Mouse (Mus musculus) ES-Bruce4 (cell line): Measurements from ENCODE around the gene Tsga10.

ENCODE experiments used
- CTCF ChIP-seq: IDR thresholded peaks from one replicate; pipeline ENCODE4 v1.8.1; 2011; ENCODE audit warnings: low read depth, low read length
- EP300 ChIP-seq: IDR thresholded peaks from 2 replicates; pipeline ENCODE4 v1.6.1; 2011; ENCODE audit warnings: low read depth, low read length; ENCODE audit not compliant: insufficient read depth
- POLR2A ChIP-seq: IDR thresholded peaks from one replicate; pipeline ENCODE4 v1.8.1; 2011; ENCODE audit warnings: low read length; ENCODE audit not compliant: insufficient read depth

DNA sequence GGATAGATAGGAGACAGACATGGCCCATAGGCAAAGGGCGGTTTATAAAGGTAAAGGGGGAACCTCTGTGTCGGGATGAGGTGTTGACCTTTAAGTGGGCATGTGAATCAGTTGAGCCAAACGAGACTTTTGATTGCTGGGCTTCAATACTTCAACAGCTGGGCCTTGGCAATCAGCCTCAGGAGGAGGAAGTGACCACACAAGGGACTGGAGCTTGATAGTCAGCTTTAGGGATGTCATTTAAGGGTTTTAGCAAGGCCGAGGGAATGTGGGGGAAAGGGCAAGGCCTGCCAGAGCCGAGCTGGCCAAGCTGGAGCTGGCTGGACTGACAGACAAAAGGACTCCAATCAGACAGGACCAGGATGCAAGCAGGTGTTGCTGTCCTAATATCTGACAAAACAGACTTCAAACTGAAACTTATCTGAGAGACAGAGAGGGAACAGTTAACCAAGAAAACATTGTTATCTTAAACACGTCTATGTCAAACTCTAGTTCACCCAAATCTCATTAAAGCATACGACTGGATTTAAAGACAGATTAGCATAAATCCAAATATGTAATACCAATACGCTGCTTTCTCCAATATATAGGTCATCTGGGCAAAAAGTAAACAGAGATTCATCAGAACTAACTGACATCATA is 125.9 kb downstream of the Tsga10 start:
- TF ChIP-seq POLR2A (no peak), CTCF (no peak), EP300 (no peak)
